Mouse (Mus musculus): ENCODE results near the gene Usp30. TPM values are rescaled to one million over a fixed set of nuclear protein-coding genes. Genes with fewer than 3 reads are reported as not detected.
A peak's percentile ranks its signal among the peaks of the same experiment; 100 is the strongest.

The Usp30 gene
- total RNA-seq (2021): 10 to 100 TPM; 11.3 to 13.5 TPM

GRCm38 (mm10) chr5:114065161-114065560 lies at the start of gene Usp30:
Gene Usp30, plus strand, starts transcription at chr5:114065461.
- DNase-seq: no peak
- intact Hi-C loops (cut with DNase I): no loop called here

DNA sequence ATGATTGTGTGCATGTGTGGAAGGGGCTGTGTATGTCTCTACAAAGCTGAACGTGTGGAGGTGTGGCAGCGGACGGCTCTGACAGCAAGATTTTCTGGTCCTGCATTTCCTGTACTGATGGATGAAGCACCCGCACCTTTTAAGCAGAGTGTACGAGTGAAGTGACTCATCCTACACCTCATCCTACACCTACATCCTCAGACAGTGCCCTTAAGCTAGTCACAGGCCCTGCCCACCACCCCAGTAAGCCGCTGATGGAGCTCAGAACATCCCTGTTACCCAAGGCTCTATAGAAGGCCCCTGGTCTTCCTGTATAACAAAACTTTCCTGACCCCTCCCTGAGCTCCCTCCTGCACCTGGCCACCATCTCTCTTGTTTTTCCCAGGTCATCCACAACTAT lies 40.9 kb upstream of the Usp30 start:
- no peak for DNase-seq
- intact Hi-C loops (cut with DNase I): no loop called here

- intact Hi-C loops (cut with DNase I): no loop called here
- no peak for DNase-seq
These were observed 40.4 kb upstream of the Usp30 start for GRCm38 (mm10) chr5:114024885-114025284.

- no peak for DNase-seq
- intact Hi-C loops (cut with DNase I): no loop called here
These were observed 37.9 kb upstream of the Usp30 start for GRCm38 (mm10) chr5:114027217-114027944.

DNA sequence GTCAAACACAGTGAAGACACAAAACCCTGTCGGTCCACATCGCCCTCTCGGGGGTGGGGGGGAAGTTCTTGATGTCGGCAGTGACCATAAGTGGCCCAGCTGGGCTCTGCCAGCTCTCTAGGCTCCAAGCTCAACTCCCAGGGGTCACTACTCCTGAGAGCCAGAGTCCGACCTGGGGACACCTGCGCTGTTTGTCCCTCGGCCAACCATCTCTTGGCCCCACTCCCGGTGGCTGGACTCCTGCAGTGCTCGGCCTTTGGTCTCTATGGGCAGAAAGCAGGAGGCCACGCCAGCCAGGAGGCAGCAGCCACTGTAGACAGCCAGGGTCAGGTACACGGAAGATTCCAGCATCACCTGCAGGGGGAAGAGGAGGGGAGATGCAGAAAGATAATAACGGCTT lies 37.1 kb upstream of the Usp30 start:
- DNase-seq: no peak
- intact Hi-C loops (cut with DNase I): no loop called here

DNA sequence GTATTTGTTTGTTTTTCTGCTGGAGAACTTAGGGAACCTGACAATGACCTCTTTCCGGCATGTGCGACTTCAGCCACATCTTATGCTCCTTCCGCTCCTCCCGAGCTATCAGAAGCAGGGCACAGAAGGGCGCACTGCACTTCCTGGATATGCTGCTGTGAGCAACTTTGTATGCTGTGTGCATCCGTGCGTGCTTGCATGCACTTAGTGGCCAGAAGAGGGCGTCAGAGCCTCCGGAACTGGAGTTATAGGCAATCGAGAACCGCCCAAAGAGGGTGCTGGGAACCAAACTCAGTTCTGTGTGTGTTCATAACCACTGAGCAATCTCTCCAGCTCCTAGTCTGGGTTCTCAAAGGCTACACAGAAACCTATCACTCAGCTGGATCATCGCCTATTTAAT lies 34.6 kb upstream of the Usp30 start:
- DNase-seq: no peak
- intact Hi-C loops (cut with DNase I): no loop called here

DNA sequence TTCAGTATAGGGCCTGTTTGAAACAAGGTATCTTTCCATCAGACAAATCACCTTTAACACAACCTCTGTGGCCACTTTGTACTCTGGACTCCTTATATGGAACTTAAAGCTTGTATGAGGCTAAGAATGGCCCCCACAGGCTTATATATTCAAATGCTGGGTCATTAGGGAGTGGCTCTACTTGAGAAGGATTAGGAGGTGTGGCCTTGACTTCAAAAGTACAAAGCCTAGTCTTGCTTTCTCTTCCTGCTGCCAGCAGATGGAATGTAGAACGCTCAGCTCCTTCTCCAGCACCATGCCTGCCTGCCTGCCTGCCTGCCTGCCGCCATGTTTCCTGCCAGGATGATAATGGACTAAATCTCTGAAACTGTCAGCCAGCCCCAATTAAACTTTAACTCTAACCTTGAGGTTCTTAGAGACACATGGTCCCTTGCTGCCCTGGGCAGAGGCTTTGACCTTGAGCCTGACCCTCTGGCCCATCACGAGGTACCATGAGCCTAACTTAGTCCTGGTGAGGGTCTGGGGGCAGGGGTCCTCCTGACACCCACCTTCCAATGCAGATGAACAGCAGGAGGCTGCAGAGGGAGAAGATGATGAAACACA lies 33.0 kb upstream of the Usp30 start:
- intact Hi-C loops (cut with DNase I): no loop called here
- DNase-seq: no peak

DNA sequence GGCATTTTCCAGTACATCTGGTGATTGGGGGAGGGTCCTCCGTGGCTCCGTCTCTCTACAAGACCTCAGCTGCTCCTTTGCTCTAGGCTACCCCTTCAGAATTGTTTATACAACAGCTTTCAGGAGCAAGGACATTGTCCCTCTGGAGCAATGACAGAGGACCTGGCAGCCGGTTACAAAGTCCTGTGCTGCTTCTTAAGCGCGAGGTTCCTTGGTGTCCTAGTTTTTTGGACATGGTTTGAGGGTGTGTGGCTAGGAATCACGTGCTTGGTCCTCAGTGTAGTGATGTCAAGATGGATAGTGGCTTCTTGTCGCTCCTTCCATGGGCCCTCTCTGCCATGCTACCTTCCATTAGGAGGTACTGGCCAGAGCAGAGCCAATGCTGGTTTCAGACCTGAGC lies 30.9 kb upstream of the Usp30 start:
- intact Hi-C loops (cut with DNase I): no loop called here

DNA sequence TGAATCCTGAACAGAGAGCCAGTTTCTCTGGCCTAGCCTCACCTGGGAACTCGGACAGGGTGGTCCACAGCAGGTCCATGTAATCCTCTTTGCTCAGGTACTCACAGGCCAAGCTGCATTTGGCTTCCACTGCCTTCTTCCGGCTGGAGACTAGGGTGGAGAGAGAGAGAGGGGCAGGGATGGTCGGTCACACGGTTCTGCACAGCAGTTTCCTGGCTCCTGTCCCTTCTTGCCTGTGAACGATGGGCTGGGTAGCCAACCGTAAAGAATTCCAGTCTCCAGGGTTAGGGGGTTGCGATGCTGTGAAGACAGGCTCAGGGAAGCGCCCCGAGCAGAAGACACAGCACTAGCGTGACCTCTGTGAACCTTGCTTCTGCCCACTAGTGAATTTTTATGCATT lies 30.1 kb upstream of the Usp30 start:
- no peak for DNase-seq
- intact Hi-C loops (cut with DNase I): no loop called here

More for the DNA sequence above, 30.9 kb upstream of the Usp30 start:
- no peak for DNase-seq

GRCm38 (mm10) chr5:114040508-114040907 lies 24.8 kb upstream of the Usp30 start:
- no peak for DNase-seq
- intact Hi-C loops (cut with DNase I): no loop called here

GRCm38 (mm10) chr5:114040911-114041310 lies 24.4 kb upstream of the Usp30 start:
- intact Hi-C loops (cut with DNase I): no loop called here
- no peak for DNase-seq

GRCm38 (mm10) chr5:114041327-114041930 lies 23.8 kb upstream of the Usp30 start:
- intact Hi-C loops (cut with DNase I): no loop called here
- DNase-seq: peak in 1 of 2 experiments; percentile 7

GRCm38 (mm10) chr5:114043800-114044199 lies 21.5 kb upstream of the Usp30 start:
- intact Hi-C loops (cut with DNase I): loop anchor here (2.0 kb wide), 1 partner anchor 49 kb away; no protein-coding TSS in a partner anchor

GRCm38 (mm10) chr5:114045134-114045533 lies 20.1 kb upstream of the Usp30 start:
- intact Hi-C loops (cut with DNase I): loop anchor here (1.0 to 5.0 kb wide), 3 partner anchors 50 to 193 kb away; no protein-coding TSS in a partner anchor
- DNase-seq: no peak

More at GRCm38 (mm10) chr5:114043800-114044199, 21.5 kb upstream of the Usp30 start:
- DNase-seq: no peak

DNA sequence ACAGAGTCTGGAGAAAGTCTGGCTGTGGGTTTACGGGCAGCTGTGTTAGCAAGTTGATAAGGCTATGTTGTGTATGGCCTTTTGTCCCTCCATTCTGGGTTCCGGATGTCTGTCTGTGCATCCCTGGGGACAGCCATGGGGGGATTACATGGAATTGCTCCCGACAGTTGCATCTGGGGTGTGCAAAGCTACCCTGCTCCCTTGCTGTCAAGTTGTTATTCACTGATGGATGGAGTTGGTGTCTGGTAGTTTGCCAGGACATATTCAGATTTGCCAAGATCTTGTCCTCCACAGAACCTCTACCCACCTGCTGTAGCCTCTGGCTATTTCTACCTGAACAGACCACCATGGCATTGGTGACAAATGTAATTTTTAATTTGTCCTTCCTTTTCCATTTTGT lies 19.1 kb upstream of the Usp30 start:
- intact Hi-C loops (cut with DNase I): loop anchor here (5.0 kb wide), 1 partner anchor 194 kb away; no protein-coding TSS in a partner anchor
- no peak for DNase-seq

GRCm38 (mm10) chr5:114046604-114047003 lies 18.7 kb upstream of the Usp30 start:
- intact Hi-C loops (cut with DNase I): loop anchor here (1.0 to 5.0 kb wide), 2 partner anchors 194 to 263 kb away; no protein-coding TSS in a partner anchor
- no peak for DNase-seq

GRCm38 (mm10) chr5:114047182-114047581 lies 18.1 kb upstream of the Usp30 start:
- intact Hi-C loops (cut with DNase I): loop anchor here (1.0 to 5.0 kb wide), 2 partner anchors 195 to 262 kb away; no protein-coding TSS in a partner anchor

GRCm38 (mm10) chr5:114048731-114049308 lies 16.4 kb upstream of the Usp30 start:
- intact Hi-C loops (cut with DNase I): loop anchor here (5.0 kb wide), 1 partner anchor 197 kb away; no protein-coding TSS in a partner anchor
- no peak for DNase-seq

More at GRCm38 (mm10) chr5:114047182-114047581, 18.1 kb upstream of the Usp30 start:
- DNase-seq: no peak

- intact Hi-C loops (cut with DNase I): loop anchor here (1.0 to 5.0 kb wide), 3 partner anchors 48 to 257 kb away; no protein-coding TSS in a partner anchor
- peak; percentile 77 to 84 for DNase-seq
These were observed 13.0 kb upstream of the Usp30 start for GRCm38 (mm10) chr5:114052246-114052761.

GRCm38 (mm10) chr5:114057129-114057731 lies 8.0 kb upstream of the Usp30 start:
- no peak for DNase-seq
- intact Hi-C loops (cut with DNase I): no loop called here

Measured in heart, postnatal 36 days (tissue).